Mouse (Mus musculus) CH12.LX (cell line): ENCODE data around the gene Plce1. TPM values are rescaled to one million over a fixed set of nuclear protein-coding genes. Genes with fewer than 3 reads are reported as not detected.

Source experiments
- DNase-seq: peaks from one replicate; pipeline ENCODE4 v3.0.0-alpha.2; 2013; ENCODE audit errors: extremely low read depth
- H3K27ac ChIP-seq: 2 replicates; pipeline ENCODE4 v1.5.1; 2012; ENCODE audit warnings: low read depth, mild to moderate bottlenecking, control low read depth, moderate library complexity; ENCODE audit not compliant: insufficient read depth
- H3K27me3 ChIP-seq: replicated peaks from 2 replicates; pipeline ENCODE3; 2012; ENCODE audit warnings: inconsistent platforms
- H3K36me3 ChIP-seq, 2 experiments: replicated peaks in 1 of 2; 2 replicates each; pipeline versions ENCODE3 to v1.6.1; 2012; ENCODE audit warnings: inconsistent platforms in 1 of 2, low read length in 1 of 2, mild to moderate bottlenecking in 1 of 2, mixed read lengths in 1 of 2, moderate library complexity in 1 of 2; ENCODE audit not compliant: control insufficient read depth in 1 of 2, insufficient read depth in 1 of 2
- H3K4me1 ChIP-seq, 2 experiments: 2 replicates each; pipeline ENCODE4 v1.6.1; 2012; ENCODE audit warnings: inconsistent platforms in 1 of 2, moderate library complexity in 1 of 2; ENCODE audit not compliant: insufficient read depth in 2 of 2, control insufficient read depth in 1 of 2
- H3K4me2 ChIP-seq: 2 replicates; pipeline ENCODE4 v1.6.1; 2012; ENCODE audit warnings: low read depth, mild to moderate bottlenecking, control low read depth; ENCODE audit not compliant: poor library complexity, insufficient read depth, severe bottlenecking
- H3K4me3 ChIP-seq, 3 experiments: fragments of 150-350 bp in 1 of 3; sonication (generic) in 1 of 3; replicated peaks in 1 of 3; 2 replicates each; pipeline versions ENCODE3 to v1.5.1; 2011 to 2012; ENCODE audit warnings: low read depth in 2 of 3, low read length in 2 of 3, mild to moderate bottlenecking in 2 of 3, moderate library complexity in 2 of 3, control low read depth in 1 of 3, improper control_type of control experiment in 1 of 3, inconsistent platforms in 1 of 3, mixed read lengths in 1 of 3; ENCODE audit not compliant: poor library complexity in 1 of 3
- H3K79me2 ChIP-seq: replicated peaks from 2 replicates; pipeline ENCODE4 v1.6.1; 2012; ENCODE audit warnings: mild to moderate bottlenecking, moderate library complexity; ENCODE audit not compliant: control insufficient read depth, poor library complexity, insufficient read depth, severe bottlenecking; ENCODE audit errors: extremely low read depth
- H3K9ac ChIP-seq: 2 replicates; pipeline ENCODE4 v1.6.1; 2012; ENCODE audit warnings: low read depth, mild to moderate bottlenecking, control low read depth, moderate library complexity; ENCODE audit not compliant: insufficient read depth
- H3K9me3 ChIP-seq: replicated peaks from 2 replicates; pipeline ENCODE3; 2012; ENCODE audit warnings: low read length, inconsistent platforms, mixed read lengths
- BHLHE40 ChIP-seq: IDR thresholded peaks from 2 replicates; pipeline ENCODE4 v1.6.1; 2011; ENCODE audit warnings: mild to moderate bottlenecking, low read depth, low read length, improper control_type of control experiment
- CHD2 ChIP-seq: IDR thresholded peaks from 2 replicates; pipeline ENCODE4 v1.6.1; 2011; ENCODE audit warnings: low read length, improper control_type of control experiment
- CTCF ChIP-seq, 2 experiments: IDR thresholded peaks in 1 of 2; conservative IDR thresholded peaks in 1 of 2; 2 replicates each; pipeline ENCODE4 v1.5.1; 2011 to 2012; ENCODE audit warnings: low read depth in 2 of 2, low read length in 2 of 2, improper control_type of control experiment in 1 of 2, inconsistent platforms in 1 of 2, mild to moderate bottlenecking in 1 of 2, moderate library complexity in 1 of 2
- E2F4 ChIP-seq: IDR thresholded peaks from 2 replicates; pipeline ENCODE4 v1.6.1; 2011; ENCODE audit warnings: low read depth, low read length, improper control_type of control experiment; ENCODE audit not compliant: insufficient replicate concordance
- EP300 ChIP-seq: IDR thresholded peaks from 2 replicates; pipeline ENCODE4 v1.6.1; 2011; ENCODE audit warnings: low read length, improper control_type of control experiment
- ETS1 ChIP-seq: conservative IDR thresholded peaks from 2 replicates; pipeline ENCODE4 v1.6.1; 2012; ENCODE audit warnings: low read depth, mild to moderate bottlenecking, inconsistent platforms, low read length, improper control_type of control experiment, moderate library complexity
- IRF4 ChIP-seq: IDR thresholded peaks from 2 replicates; pipeline ENCODE4 v1.6.1; 2014; ENCODE audit warnings: low read depth, mild to moderate bottlenecking, inconsistent platforms, low read length, improper control_type of control experiment
- JUND ChIP-seq: conservative IDR thresholded peaks from 2 replicates; pipeline ENCODE4 v1.6.1; 2011; ENCODE audit warnings: low read depth, low read length, improper control_type of control experiment
- KAT2A ChIP-seq: IDR thresholded peaks from 2 replicates; pipeline ENCODE4 v1.6.1; 2012; ENCODE audit warnings: low read length, improper control_type of control experiment, inconsistent platforms; ENCODE audit not compliant: insufficient replicate concordance
- MAZ ChIP-seq: IDR thresholded peaks from 2 replicates; pipeline ENCODE4 v1.6.1; 2012; ENCODE audit warnings: low read depth, mild to moderate bottlenecking, inconsistent platforms, low read length, improper control_type of control experiment, moderate library complexity
- MXI1 ChIP-seq: IDR thresholded peaks from 2 replicates; pipeline ENCODE4 v1.6.1; 2011; ENCODE audit warnings: mild to moderate bottlenecking, low read depth, low read length, improper control_type of control experiment
- MYC ChIP-seq: IDR thresholded peaks from 2 replicates; pipeline ENCODE4 v1.6.1; 2011; ENCODE audit warnings: low read depth, mild to moderate bottlenecking, improper control_type of control experiment, low read length
- NRF1 ChIP-seq: IDR thresholded peaks from 2 replicates; pipeline ENCODE4 v1.6.1; 2014; ENCODE audit warnings: low read depth, mild to moderate bottlenecking, inconsistent platforms, low read length, improper control_type of control experiment, moderate library complexity
- PAX5 ChIP-seq: IDR thresholded peaks from 2 replicates; pipeline ENCODE4 v1.6.1; 2012; ENCODE audit warnings: low read length, inconsistent platforms, mixed read lengths
- POLR2AphosphoS2 ChIP-seq: IDR thresholded peaks from 2 replicates; pipeline ENCODE4 v1.6.1; 2011; ENCODE audit warnings: low read depth, low read length, improper control_type of control experiment
- RAD21 ChIP-seq: IDR thresholded peaks from 2 replicates; pipeline ENCODE4 v1.6.1; 2011; ENCODE audit warnings: low read depth, mild to moderate bottlenecking, low read length, improper control_type of control experiment, moderate library complexity
- SIN3A ChIP-seq: IDR thresholded peaks from 2 replicates; pipeline ENCODE4 v1.6.1; 2012; ENCODE audit warnings: low read length, improper control_type of control experiment, inconsistent platforms
- TBP ChIP-seq: conservative IDR thresholded peaks from 2 replicates; pipeline ENCODE4 v1.6.1; 2011; ENCODE audit warnings: low read depth, low read length, improper control_type of control experiment
- UBTF ChIP-seq: IDR thresholded peaks from 2 replicates; pipeline ENCODE4 v1.6.1; 2012; ENCODE audit warnings: low read depth, mild to moderate bottlenecking, inconsistent platforms, low read length, improper control_type of control experiment, moderate library complexity
- dilution Hi-C: fragments of 300-500 bp; cut with MboI; formaldehyde crosslinking; loops from 2 replicates; pipeline ENCODE4 v1.14.3; 2020; ENCODE audit warnings: low sequenced_read_pairs; ENCODE audit not compliant: extremely low pct_unique_long_range_greater_than_20kb, extremely low pct_ligation_motif_present
- in situ Hi-C: fragments of 300-500 bp; cut with MboI; formaldehyde crosslinking; loops from 3 replicates; pipeline ENCODE4 v1.14.3; 2019; ENCODE audit warnings: low sequenced_read_pairs, low pct_ligation_motif_present, low pct_unique_long_range_greater_than_20kb, mixed read lengths
- polyA plus RNA-seq: library from polyadenylated mRNA; unstranded; fragments of >175 nt; gene quantifications from 2 replicates; pipeline ENCODE4 v1.2.1, GENCODE M21; 2012; ENCODE audit warnings: low read depth; ENCODE audit not compliant: insufficient read length
- total RNA-seq, 2 experiments: library from RNA; depleted of rRNA; stranded (reverse); fragments of 300-350 nt in 1 of 2; fragments of >200 nt in 1 of 2; gene quantifications; 2 replicates each; pipeline ENCODE4 v1.2.3; 2012 to 2014

Gene Plce1
- total and polyA plus RNA-seq, 3 experiments = under 0.01 to 0.13 (median 0.05) TPM

GRCm38 (mm10) chr19:38723969-38724368 is 243.1 kb downstream of the Plce1 start:
- H3K9me3 ChIP-seq = no peaks in the 10 kb centered on the region
- H3K4me2 ChIP-seq = no peak overlapping the region
- H3K4me3 ChIP-seq = no peak overlapping the region
- no peak for DNase-seq
- no peak for TF ChIP-seq ETS1
- no peak for TF ChIP-seq BHLHE40
- no peak for TF ChIP-seq TBP
- no peak for TF ChIP-seq RAD21
- no peak for TF ChIP-seq UBTF
- no peak for TF ChIP-seq CTCF (conservative IDR thresholded peaks at IDR 0.05 in 1 of 2, IDR thresholded peaks at IDR 0.05 in 1 of 2; ENCODE audit: low read depth in 2 of 2, low read length in 2 of 2)
- TF ChIP-seq CHD2 = no peak
- TF ChIP-seq NRF1 = no peak
- dilution Hi-C loops = no loop called here
- no peak overlapping the region for H3K27ac ChIP-seq
- peaks cover 2 to 4% of the 10 kb centered on the region in 2 experiments; a peak in 2 of 4 replicates for H3K4me1 ChIP-seq
- H3K79me2 ChIP-seq = no peaks in the 10 kb centered on the region
- in situ Hi-C loops = no loop called here
- no peaks in the 10 kb centered on the region for H3K27me3 ChIP-seq
- H3K36me3 ChIP-seq = no peaks in the 10 kb centered on the region
- H3K9ac ChIP-seq = no peak overlapping the region

GRCm38 (mm10) chr19:38728842-38729241 is 247.9 kb downstream of the Plce1 start:
- Histone ChIP-seq H3K27me3 (no peaks in the 10 kb centered on the region), H3K9me3 (no peaks in the 10 kb centered on the region), H3K4me1 (peaks cover 0 to 2% of the 10 kb centered on the region in 2 experiments; a peak in 1 of 4 replicates), H3K4me2 (no peak overlapping the region), H3K36me3 (no peaks in the 10 kb centered on the region), H3K79me2 (no peaks in the 10 kb centered on the region), H3K9ac (no peak overlapping the region), H3K4me3 (no peak overlapping the region), H3K27ac (no peak overlapping the region)
- in situ Hi-C loops (no loop called here), dilution Hi-C loops (no loop called here)
- DNase-seq = no peak
- no peak for TF ChIP-seq EP300
- no peak for TF ChIP-seq TBP
- TF ChIP-seq CTCF (conservative IDR thresholded peaks at IDR 0.05 in 1 of 2, IDR thresholded peaks at IDR 0.05 in 1 of 2; ENCODE audit: low read depth in 2 of 2, low read length in 2 of 2) = no peak
- no peak for TF ChIP-seq MXI1
- no peak for TF ChIP-seq E2F4
- TF ChIP-seq ETS1 = no peak
- no peak for TF ChIP-seq MAZ
- TF ChIP-seq PAX5 = no peak
- no peak for TF ChIP-seq IRF4
- TF ChIP-seq SIN3A = no peak
- TF ChIP-seq JUND = no peak
- TF ChIP-seq MYC = no peak
- no peak for TF ChIP-seq RAD21
- no peak for TF ChIP-seq POLR2AphosphoS2
- TF ChIP-seq KAT2A = no peak
